Mouse (Mus musculus): Measurements from ENCODE around the gene Sik3. TPM values are rescaled to one million over a fixed set of nuclear protein-coding genes. Genes with fewer than 3 reads are reported as not detected.

Gene Sik3
- polyA plus RNA-seq, 1 experiment from 2014 or later: 9.6 TPM

- H3K4me3 ChIP-seq (ENCODE audit: low read depth, low read length): no peak overlapping the region
- no peak for ATAC-seq (replicated peaks; ENCODE audit: low FRiP score, low TSS enrichment, low read depth)
- H3K36me3 ChIP-seq (ENCODE audit: control insufficient read depth, insufficient read depth, low read length): no peaks in the 10 kb centered on the region
- H3K27me3 ChIP-seq (replicated peaks; ENCODE audit: control insufficient read depth, insufficient read depth, low read length): no peaks in the 10 kb centered on the region
- peaks cover 7% of the 10 kb centered on the region; the same call in 1 of the 2 replicates for H3K4me1 ChIP-seq (replicated peaks; ENCODE audit: control insufficient read depth, insufficient read depth, low read length)
- H3K27ac ChIP-seq (ENCODE audit: low read depth): no peak overlapping the region
- no peak overlapping the region for H3K4me2 ChIP-seq (ENCODE audit: low read length)
- H3K9me3 ChIP-seq (ENCODE audit: control insufficient read depth, low read length): no peaks in the 10 kb centered on the region
- 63% methylated on average over 9 of the region's 9 CpGs for WGBS
- DNase-seq (ENCODE audit: low spot score): no peak
- H3K9ac ChIP-seq (ENCODE audit: low read length): no peak overlapping the region
Measured at GRCm38 (mm10) chr9:46072101-46072835, 59.6 kb downstream of the Sik3 start.

- Histone ChIP-seq H3K4me3 (ENCODE audit: low read depth, low read length) (no peak overlapping the region), H3K27me3 (replicated peaks; ENCODE audit: control insufficient read depth, insufficient read depth, low read length) (no peaks in the 10 kb centered on the region), H3K36me3 (ENCODE audit: control insufficient read depth, insufficient read depth, low read length) (no peaks in the 10 kb centered on the region), H3K9me3 (ENCODE audit: control insufficient read depth, low read length) (no peaks in the 10 kb centered on the region), H3K9ac (ENCODE audit: low read length) (no peak overlapping the region), H3K4me1 (replicated peaks; ENCODE audit: control insufficient read depth, insufficient read depth, low read length) (peaks cover 3% of the 10 kb centered on the region; the same call in 1 of the 2 replicates), H3K27ac (ENCODE audit: low read depth) (no peak overlapping the region), H3K4me2 (ENCODE audit: low read length) (no peak overlapping the region)
- ATAC-seq (replicated peaks; ENCODE audit: low FRiP score, low TSS enrichment, low read depth) (no peak), DNase-seq (ENCODE audit: low spot score) (no peak)
- WGBS: 60% methylated on average over 3 of the region's 3 CpGs
Measured at GRCm38 (mm10) chr9:46073443-46073842, 60.8 kb downstream of the Sik3 start.

GRCm38 (mm10) chr9:46075578-46075977 lies 63.0 kb downstream of the Sik3 start:
- no peak overlapping the region for H3K4me3 ChIP-seq (ENCODE audit: low read depth, low read length)
- WGBS: 76% methylated on average over 2 of the region's 2 CpGs
- no peak overlapping the region for H3K4me2 ChIP-seq (ENCODE audit: low read length)
- no peaks in the 10 kb centered on the region for H3K36me3 ChIP-seq (ENCODE audit: control insufficient read depth, insufficient read depth, low read length)
- no peaks in the 10 kb centered on the region for H3K4me1 ChIP-seq (replicated peaks; ENCODE audit: control insufficient read depth, insufficient read depth, low read length)
- no peak for DNase-seq (ENCODE audit: low spot score)
- ATAC-seq (replicated peaks; ENCODE audit: low FRiP score, low TSS enrichment, low read depth): no peak
- no peaks in the 10 kb centered on the region for H3K9me3 ChIP-seq (ENCODE audit: control insufficient read depth, low read length)
- H3K9ac ChIP-seq (ENCODE audit: low read length): no peak overlapping the region
- no peaks in the 10 kb centered on the region for H3K27me3 ChIP-seq (replicated peaks; ENCODE audit: control insufficient read depth, insufficient read depth, low read length)
- no peak overlapping the region for H3K27ac ChIP-seq (ENCODE audit: low read depth)

GRCm38 (mm10) chr9:46082381-46082821 lies 69.8 kb downstream of the Sik3 start:
- Histone ChIP-seq H3K27ac (ENCODE audit: low read depth) (no peak overlapping the region; the same call in 1 of the 2 replicates), H3K4me3 (ENCODE audit: low read depth, low read length) (no peak overlapping the region), H3K4me2 (ENCODE audit: low read length) (no peak overlapping the region), H3K9ac (ENCODE audit: low read length) (no peak overlapping the region), H3K27me3 (replicated peaks; ENCODE audit: control insufficient read depth, insufficient read depth, low read length) (no peaks in the 10 kb centered on the region), H3K36me3 (ENCODE audit: control insufficient read depth, insufficient read depth, low read length) (no peaks in the 10 kb centered on the region), H3K4me1 (replicated peaks; ENCODE audit: control insufficient read depth, insufficient read depth, low read length) (peaks cover 10% of the 10 kb centered on the region; the same call in 1 of the 2 replicates), H3K9me3 (ENCODE audit: control insufficient read depth, low read length) (no peaks in the 10 kb centered on the region)
- ATAC-seq (replicated peaks; ENCODE audit: low FRiP score, low TSS enrichment, low read depth) (no peak), DNase-seq (ENCODE audit: low spot score) (no peak)
- 53% methylated on average over 6 of the region's 6 CpGs for WGBS

- no peak overlapping the region for H3K4me3 ChIP-seq (ENCODE audit: low read depth, low read length)
- no peaks in the 10 kb centered on the region for H3K36me3 ChIP-seq (ENCODE audit: control insufficient read depth, insufficient read depth, low read length)
- no peak overlapping the region for H3K27ac ChIP-seq (ENCODE audit: low read depth)
- H3K9me3 ChIP-seq (ENCODE audit: control insufficient read depth, low read length): no peaks in the 10 kb centered on the region
- 88% methylated on average over 7 of the region's 7 CpGs for WGBS
- DNase-seq (ENCODE audit: low spot score): no peak
- ATAC-seq (replicated peaks; ENCODE audit: low FRiP score, low TSS enrichment, low read depth): no peak
- no peak overlapping the region for H3K4me2 ChIP-seq (ENCODE audit: low read length)
- no peaks in the 10 kb centered on the region for H3K27me3 ChIP-seq (replicated peaks; ENCODE audit: control insufficient read depth, insufficient read depth, low read length)
- H3K4me1 ChIP-seq (replicated peaks; ENCODE audit: control insufficient read depth, insufficient read depth, low read length): peaks cover 10% of the 10 kb centered on the region; the same call in 1 of the 2 replicates
- H3K9ac ChIP-seq (ENCODE audit: low read length): no peak overlapping the region
Measured at GRCm38 (mm10) chr9:46083490-46083893, 70.9 kb downstream of the Sik3 start.

- ATAC-seq (replicated peaks; ENCODE audit: low FRiP score, low TSS enrichment, low read depth) (no peak), DNase-seq (ENCODE audit: low spot score) (no peak)
- H3K9ac ChIP-seq (ENCODE audit: low read length): no peak overlapping the region
- H3K27me3 ChIP-seq (replicated peaks; ENCODE audit: control insufficient read depth, insufficient read depth, low read length): no peaks in the 10 kb centered on the region
- H3K4me1 ChIP-seq (replicated peaks; ENCODE audit: control insufficient read depth, insufficient read depth, low read length): peaks cover 16% of the 10 kb centered on the region
- H3K36me3 ChIP-seq (ENCODE audit: control insufficient read depth, insufficient read depth, low read length): no peaks in the 10 kb centered on the region
- no peak overlapping the region for H3K4me3 ChIP-seq (ENCODE audit: low read depth, low read length)
- no peak overlapping the region for H3K4me2 ChIP-seq (ENCODE audit: low read length)
- no peak overlapping the region for H3K27ac ChIP-seq (ENCODE audit: low read depth)
- no peaks in the 10 kb centered on the region for H3K9me3 ChIP-seq (ENCODE audit: control insufficient read depth, low read length)
- 68% methylated on average over 7 of the region's 7 CpGs for WGBS
Measured at GRCm38 (mm10) chr9:46085898-46086297, 73.3 kb downstream of the Sik3 start.

- 37% methylated on average over 3 of the region's 3 CpGs for WGBS
- Histone ChIP-seq H3K27me3 (replicated peaks; ENCODE audit: control insufficient read depth, insufficient read depth, low read length) (no peaks in the 10 kb centered on the region), H3K9me3 (ENCODE audit: control insufficient read depth, low read length) (no peaks in the 10 kb centered on the region), H3K27ac (ENCODE audit: low read depth) (no peak overlapping the region; the same call in 1 of the 2 replicates), H3K4me1 (replicated peaks; ENCODE audit: control insufficient read depth, insufficient read depth, low read length) (peaks cover 16% of the 10 kb centered on the region), H3K4me3 (ENCODE audit: low read depth, low read length) (no peak overlapping the region), H3K36me3 (ENCODE audit: control insufficient read depth, insufficient read depth, low read length) (no peaks in the 10 kb centered on the region), H3K4me2 (ENCODE audit: low read length) (no peak overlapping the region), H3K9ac (ENCODE audit: low read length) (no peak overlapping the region)
- no peak for ATAC-seq (replicated peaks; ENCODE audit: low FRiP score, low TSS enrichment, low read depth)
- no peak for DNase-seq (ENCODE audit: low spot score)
Measured at GRCm38 (mm10) chr9:46086826-46087225, 74.2 kb downstream of the Sik3 start.

GRCm38 (mm10) chr9:46087461-46087860 lies 74.8 kb downstream of the Sik3 start:
- DNase-seq (ENCODE audit: low spot score) (no peak), ATAC-seq (replicated peaks; ENCODE audit: low FRiP score, low TSS enrichment, low read depth) (no peak)
- H3K27ac ChIP-seq (ENCODE audit: low read depth): no peak overlapping the region
- no peak overlapping the region for H3K4me3 ChIP-seq (ENCODE audit: low read depth, low read length)
- H3K9ac ChIP-seq (ENCODE audit: low read length): no peak overlapping the region
- H3K4me2 ChIP-seq (ENCODE audit: low read length): no peak overlapping the region
- WGBS: 64% methylated on average over 5 of the region's 5 CpGs
- H3K27me3 ChIP-seq (replicated peaks; ENCODE audit: control insufficient read depth, insufficient read depth, low read length): no peaks in the 10 kb centered on the region
- no peaks in the 10 kb centered on the region for H3K36me3 ChIP-seq (ENCODE audit: control insufficient read depth, insufficient read depth, low read length)
- no peaks in the 10 kb centered on the region for H3K9me3 ChIP-seq (ENCODE audit: control insufficient read depth, low read length)
- peaks cover 14% of the 10 kb centered on the region for H3K4me1 ChIP-seq (replicated peaks; ENCODE audit: control insufficient read depth, insufficient read depth, low read length)

- H3K27me3 ChIP-seq (replicated peaks; ENCODE audit: control insufficient read depth, insufficient read depth, low read length): no peaks in the 10 kb centered on the region
Measured at GRCm38 (mm10) chr9:46088722-46089121, 76.1 kb downstream of the Sik3 start.

More at GRCm38 (mm10) chr9:46088722-46089121, 76.1 kb downstream of the Sik3 start:
- ATAC-seq (replicated peaks; ENCODE audit: low FRiP score, low TSS enrichment, low read depth): no peak
- Histone ChIP-seq H3K27ac (ENCODE audit: low read depth) (no peak overlapping the region), H3K4me2 (ENCODE audit: low read length) (no peak overlapping the region), H3K36me3 (ENCODE audit: control insufficient read depth, insufficient read depth, low read length) (no peaks in the 10 kb centered on the region), H3K9ac (ENCODE audit: low read length) (no peak overlapping the region), H3K4me1 (replicated peaks; ENCODE audit: control insufficient read depth, insufficient read depth, low read length) (peaks cover 10% of the 10 kb centered on the region), H3K9me3 (ENCODE audit: control insufficient read depth, low read length) (no peaks in the 10 kb centered on the region), H3K4me3 (ENCODE audit: low read depth, low read length) (no peak overlapping the region)
- no peak for DNase-seq (ENCODE audit: low spot score)
- 82% methylated on average over 10 of the region's 10 CpGs for whole genome bisulfite sequencing

Measured in intestine, embryonic 14.5 days (tissue).